15 mouse cellular contexts compared by ENCODE assay signal in genomic region chr8:39426770-39427169, GRCm38 (mm10).
"Had no signal": no experiment of that assay in that cellular context is flagged by ENCODE, and none has a peak within 500 bp of the region (broad histone marks: within the 10 kb centered on the region; RNA-seq: fewer than 3 reads in every experiment).

No protein-coding gene starts in this region.

- H3K27ac ChIP-seq: kidney, embryonic 15.5 days; limb, embryonic 15.5 days; liver, embryonic 12.5 days; macrophage; neural tube, embryonic 13.5 days; stomach, embryonic 15.5 days had no signal

- DNase-seq: kidney, adult 2 months; kidney, postnatal 14 days; layer of hippocampus, postnatal 36 days; lung, embryonic 14.5 days; lung, postnatal 10 days; retina, postnatal 1 day; thymus, adult 2 months; thymus, postnatal 36 days had no signal

- H3K9ac ChIP-seq: kidney, embryonic 15.5 days; limb, embryonic 15.5 days; liver, embryonic 12.5 days; lung, embryonic 14.5 days; neural tube, embryonic 13.5 days; stomach, embryonic 15.5 days had no signal

- H3K4me3 ChIP-seq: kidney, embryonic 15.5 days; limb, embryonic 15.5 days; liver, embryonic 12.5 days; neural tube, embryonic 13.5 days; stomach, embryonic 15.5 days had no signal

- H3K27me3 ChIP-seq: kidney, embryonic 15.5 days; limb, embryonic 15.5 days; liver, embryonic 12.5 days; neural tube, embryonic 13.5 days; stomach, embryonic 15.5 days had no signal

- H3K4me1 ChIP-seq: kidney, embryonic 15.5 days; limb, embryonic 15.5 days; liver, embryonic 12.5 days; neural tube, embryonic 13.5 days; stomach, embryonic 15.5 days had no signal

- H3K9me3 ChIP-seq: kidney, embryonic 15.5 days; limb, embryonic 15.5 days; liver, embryonic 12.5 days; neural tube, embryonic 13.5 days; stomach, embryonic 15.5 days had no signal

- H3K36me3 ChIP-seq: kidney, embryonic 15.5 days; limb, embryonic 15.5 days; liver, embryonic 12.5 days; neural tube, embryonic 13.5 days; stomach, embryonic 15.5 days had no signal

- ATAC-seq: intestine, embryonic 16.5 days; liver, embryonic 12.5 days had no signal

- H3K4me2 ChIP-seq: kidney, embryonic 15.5 days; limb, embryonic 15.5 days; liver, embryonic 12.5 days; lung, embryonic 14.5 days; neural tube, embryonic 13.5 days; stomach, embryonic 15.5 days had no signal
